Mouse (Mus musculus): ENCODE measurements at regions not wholly inside any gene's neighbourhood (a gene's known extent, or its start where the extent isn't known, plus 50 kb on each side); places are given as distances from the start of the nearest gene placed in this dataset.

GRCm38 (mm10) chr11:71886771-71887170 is 137.1 kb downstream of the Wscd1 start:
- no peak for DNase-seq

GRCm38 (mm10) chr11:71884861-71885260 is 135.1 kb downstream of the Wscd1 start:
- DNase-seq, result no peak

GRCm38 (mm10) chr11:71881841-71882240 is 132.1 kb downstream of the Wscd1 start:
- no peak for DNase-seq

GRCm38 (mm10) chr11:71871297-71871696 is 121.6 kb downstream of the Wscd1 start:
- no peak for DNase-seq

DNA sequence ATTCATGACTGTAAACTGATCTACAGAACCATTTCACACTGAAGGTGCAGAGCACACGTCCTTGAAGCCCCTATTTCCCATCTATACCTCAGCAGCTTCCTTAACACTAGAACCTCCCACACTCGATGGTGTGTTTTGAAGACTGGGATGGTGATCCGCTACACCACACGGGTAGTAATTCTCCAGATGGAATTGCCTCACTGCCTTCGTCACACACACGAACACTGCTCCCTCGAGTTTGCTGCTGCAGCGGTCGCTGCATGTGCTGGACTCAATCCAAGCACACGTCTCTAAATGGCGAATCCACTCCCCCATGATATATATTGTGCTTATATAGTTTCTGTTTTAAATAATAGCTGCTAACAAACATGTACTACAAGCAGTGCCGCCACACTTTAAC is 117.0 kb downstream of the Wscd1 start:
- no peak for DNase-seq

- no peak for DNase-seq
Observed at GRCm38 (mm10) chr11:71857926-71858325, 108.2 kb downstream of the Wscd1 start.

DNA sequence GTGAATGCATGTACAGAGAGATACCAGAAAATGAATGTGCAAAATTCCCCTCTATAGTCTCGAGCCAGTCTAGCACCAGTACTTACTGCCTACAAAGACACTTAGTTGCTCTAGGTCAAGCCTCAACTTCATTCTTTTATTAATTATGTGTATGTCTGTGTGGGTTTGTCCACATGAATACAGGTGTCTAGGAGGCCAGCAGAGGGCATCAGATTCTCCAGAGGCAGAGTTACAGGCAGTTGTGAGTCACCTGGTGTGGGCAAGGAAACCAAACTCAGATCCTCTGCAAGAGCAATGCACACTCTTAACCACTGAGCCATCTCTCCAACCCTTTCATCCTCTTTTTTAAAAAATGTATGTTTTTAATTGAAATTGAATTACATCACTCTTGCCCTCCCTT is 105.8 kb downstream of the Wscd1 start:
- no peak for DNase-seq

- DNase-seq, result no peak
Observed at GRCm38 (mm10) chr11:71855058-71855457, 105.3 kb downstream of the Wscd1 start.

DNA sequence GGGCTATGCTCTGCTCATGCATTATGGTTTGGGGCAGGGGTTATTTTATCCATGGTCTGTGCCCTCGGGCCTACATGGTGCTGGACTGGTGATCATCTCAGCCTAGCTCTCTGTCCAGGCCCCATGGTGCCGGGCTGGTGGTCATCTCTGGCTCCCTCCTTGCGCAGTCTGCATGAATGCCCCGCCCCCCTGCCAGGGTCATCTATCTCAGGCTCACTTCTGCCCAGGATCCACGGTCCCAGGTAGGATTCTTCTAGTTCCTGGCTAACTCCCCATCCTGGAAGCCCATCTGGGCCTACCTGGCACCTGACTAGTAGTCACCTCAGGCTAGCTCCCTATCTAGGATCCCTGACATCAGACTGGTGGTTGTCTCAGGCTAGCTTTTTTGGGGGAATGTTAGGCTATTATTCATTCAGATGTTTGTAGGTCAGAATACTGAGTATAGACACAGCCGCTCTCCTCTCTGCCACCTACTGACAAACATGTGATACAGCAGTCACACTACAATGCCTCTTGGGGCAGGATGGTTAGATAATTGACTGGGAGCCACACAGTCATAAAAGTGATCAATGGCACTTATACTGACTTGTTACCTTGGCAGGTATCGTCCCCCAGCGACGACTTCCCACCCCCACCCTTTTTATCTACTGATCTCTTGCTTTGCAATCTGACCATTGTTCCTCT is 98.1 kb downstream of the Wscd1 start:
- DNase-seq, result peak; percentile 27

- no peak for DNase-seq
Observed at GRCm38 (mm10) chr11:71846496-71846895, 96.8 kb downstream of the Wscd1 start.

DNA sequence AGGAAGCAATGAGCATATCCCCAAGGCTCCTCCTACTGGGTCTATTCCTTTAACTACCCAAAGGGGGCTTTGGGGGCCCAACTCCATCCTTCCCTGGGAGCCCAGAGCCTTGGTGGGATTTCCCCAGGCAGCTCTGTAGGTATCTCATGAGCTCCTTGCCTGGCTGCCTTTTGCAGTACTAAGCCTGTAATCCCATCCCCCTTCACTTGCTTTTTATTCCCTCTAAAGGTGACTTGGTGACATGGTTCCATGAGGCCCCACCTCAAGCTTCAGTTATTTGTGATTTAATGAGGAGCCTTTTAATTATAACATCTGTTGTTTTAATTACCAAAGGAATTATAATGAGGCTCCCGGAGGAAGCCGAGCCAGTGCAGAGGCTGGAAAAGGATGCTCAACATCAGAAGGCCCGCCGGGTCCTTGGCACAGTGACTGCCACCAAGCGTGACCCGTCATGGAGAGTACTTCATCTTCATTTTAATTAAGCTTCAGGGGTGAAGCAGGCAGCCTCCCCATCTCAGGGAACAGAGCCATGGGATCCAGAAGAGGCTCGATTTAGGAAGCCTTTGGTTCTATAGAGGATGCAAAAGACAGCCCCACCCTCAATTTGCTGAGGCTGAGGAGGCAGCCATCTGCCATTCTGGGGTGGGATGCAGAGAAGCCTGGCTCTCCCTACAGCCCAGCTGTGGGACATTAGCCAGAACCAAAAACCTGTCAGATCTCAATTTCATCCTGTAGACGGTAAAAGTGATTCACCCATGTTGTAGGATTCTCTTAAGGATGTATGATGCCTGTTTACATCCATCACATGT is 91.1 kb downstream of the Wscd1 start:
- no peak for DNase-seq

All from adrenal gland, postnatal 14 days (tissue).